Mouse (Mus musculus) heart, adult 10 weeks (tissue): ENCODE results near the gene Dera. TPM values are rescaled to one million over a fixed set of nuclear protein-coding genes. Genes with fewer than 3 reads are reported as not detected.

ENCODE experiments used
- polyA plus RNA-seq: library from polyadenylated mRNA; stranded (reverse); fragments of 350-450 nt; fragmentation: Illumina TruSeq; extraction: RNeasy Lipid Tissue Mini Kit (QIAGEN cat#74804); gene quantifications from one replicate; pipeline ENCODE4 v1.2.3, GENCODE M21; 2014; ENCODE audit warnings: low read depth, low replicate concordance

The Dera gene
- polyA plus RNA-seq = 4.5 TPM

GRCm38 (mm10) chr6:137754056-137754856, at the start of gene Dera:
Gene Dera (plus strand): TSS chr6:137754546.

DNA sequence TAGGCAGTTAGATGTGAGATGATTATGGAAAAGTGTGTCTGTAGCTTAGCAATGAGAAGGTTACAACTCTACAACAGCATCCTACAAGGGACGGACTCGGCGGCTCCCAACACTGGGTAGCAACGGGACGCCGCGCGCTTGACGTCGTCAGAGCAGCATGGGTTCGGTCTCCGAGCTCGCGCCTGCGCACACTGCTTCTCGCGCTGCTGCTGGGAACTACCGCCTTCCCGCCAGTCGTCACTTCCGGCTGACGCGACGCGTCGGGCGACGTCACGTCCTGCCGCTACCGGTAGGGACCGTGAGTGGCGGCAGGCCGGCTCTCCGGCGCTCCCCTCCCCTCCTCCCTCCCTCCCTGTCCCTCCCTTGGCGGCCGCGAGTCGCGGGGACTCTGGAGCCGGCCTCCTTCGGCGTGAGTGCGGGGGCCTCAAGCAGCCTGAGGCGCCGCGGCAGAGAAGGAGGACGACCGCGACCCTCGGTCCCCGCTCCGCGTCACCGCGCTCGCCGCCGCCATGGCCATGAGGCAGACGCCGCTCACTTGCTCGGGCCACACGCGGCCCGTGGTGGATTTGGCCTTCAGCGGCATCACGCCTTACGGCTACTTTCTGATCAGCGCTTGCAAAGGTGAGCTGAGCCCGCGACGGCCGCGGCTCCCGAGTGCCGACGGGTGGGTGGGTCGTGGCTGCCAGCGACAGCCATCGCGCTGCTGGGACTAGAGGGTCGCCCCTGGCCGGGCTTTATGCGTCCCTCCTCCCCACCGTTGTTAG, 19.3 kb upstream of the Dera start, which contains the start of gene Strap:
Gene Strap (plus strand): TSS at position 233 of the 764 bp plus-strand sequence.

Other genes with a start within 250 kb of the Dera start
- gene Eps8, start 99.7 kb upstream of the Dera start, polyA plus RNA-seq = 11.2 TPM
- gene Strap, start 19.5 kb upstream of the Dera start, polyA plus RNA-seq = 82.2 TPM